Mouse (Mus musculus) forebrain, embryonic 16.5 days (tissue): ENCODE results near the gene Pnpla1. TPM values are rescaled to one million over a fixed set of nuclear protein-coding genes. Genes with fewer than 3 reads are reported as not detected.

Source experiments
- ATAC-seq: fragments of 200-750 bp; cut with Nextera tagmentation; 2 replicates; pipeline ENCODE4 v1.8.0; 2017; ENCODE audit warnings: mild to moderate bottlenecking, moderate library complexity
- H3K27ac ChIP-seq: fragments of 300-500 bp; sonication (generic); 2 replicates; pipeline ENCODE4 v1.5.1; 2014; ENCODE audit warnings: low read length, control low read depth
- H3K27me3 ChIP-seq: fragments of 300-500 bp; sonication (generic); replicated peaks from 2 replicates; pipeline ENCODE4 v1.6.1; 2014; ENCODE audit warnings: low read length; ENCODE audit not compliant: control insufficient read depth, insufficient read depth
- H3K36me3 ChIP-seq: fragments of 300-500 bp; sonication (generic); 2 replicates; pipeline ENCODE4 v1.6.1; 2014; ENCODE audit not compliant: control insufficient read depth, insufficient read depth
- H3K4me1 ChIP-seq: fragments of 300-500 bp; sonication (generic); replicated peaks from 2 replicates; pipeline ENCODE4 v1.6.1; 2014; ENCODE audit warnings: low read length; ENCODE audit not compliant: control insufficient read depth, insufficient read depth
- H3K4me2 ChIP-seq: fragments of 300-500 bp; sonication (generic); 2 replicates; pipeline ENCODE4 v1.6.1; 2014; ENCODE audit warnings: mild to moderate bottlenecking, low read length, control low read depth
- H3K4me3 ChIP-seq: fragments of 300-500 bp; sonication (generic); replicated peaks from 2 replicates; pipeline ENCODE4 v1.5.1; 2014; ENCODE audit warnings: mild to moderate bottlenecking, low read length, control low read depth
- H3K9ac ChIP-seq: fragments of 300-500 bp; sonication (generic); replicated peaks from 2 replicates; pipeline ENCODE4 v1.6.1; 2014; ENCODE audit warnings: low read depth, low read length, control low read depth
- H3K9me3 ChIP-seq: fragments of 300-500 bp; sonication (generic); 2 replicates; pipeline ENCODE4 v1.6.1; 2016; ENCODE audit warnings: low read length; ENCODE audit not compliant: control insufficient read depth
- WGBS: fragments of 180-500 bp; shearing (Covaris S2); extraction: QIAGEN DNeasy Blood & Tissue Kit; methylation state at CpG from one replicate; pipeline ENCODE4 v1.1.7; 2014; 5-methylcytosine and 5-hydroxymethylcytosine counted together
- polyA plus RNA-seq: library from polyadenylated mRNA; unstranded; fragments of >200 nt; fragmentation: Nextera tagmentation; extraction: Ambion mirVana; gene quantifications from 2 replicates; pipeline ENCODE4 v1.2.1, GENCODE M21; 2015

Gene Pnpla1
- polyA plus RNA-seq, 1 experiment from 2014 or later, result not detected

GRCm38 (mm10) chr17:28863926-28864325 lies 5.7 kb downstream of the Pnpla1 start:
- no peak overlapping the region for H3K4me3 ChIP-seq
- no peak overlapping the region for H3K9ac ChIP-seq
- H3K36me3 ChIP-seq, result no peaks in the 10 kb centered on the region
- H3K4me1 ChIP-seq, result no peaks in the 10 kb centered on the region
- WGBS, result 73% methylated on average over 7 of the region's 7 CpGs
- no peak overlapping the region for H3K4me2 ChIP-seq
- no peaks in the 10 kb centered on the region for H3K27me3 ChIP-seq
- no peak overlapping the region for H3K27ac ChIP-seq
- no peaks in the 10 kb centered on the region for H3K9me3 ChIP-seq
- ATAC-seq, result no peak

- no peaks in the 10 kb centered on the region for H3K9me3 ChIP-seq
- H3K36me3 ChIP-seq, result no peaks in the 10 kb centered on the region
- H3K4me2 ChIP-seq, result no peak overlapping the region
- ATAC-seq, result no peak
- no peak overlapping the region for H3K4me3 ChIP-seq
- H3K27ac ChIP-seq, result no peak overlapping the region
- WGBS, result 86% methylated on average over 6 of the region's 6 CpGs
- H3K4me1 ChIP-seq, result 0 out of 2 replicates have a peak, but pooled peaks cover under 1% of the 10 kb centered on the region
- H3K27me3 ChIP-seq, result no peaks in the 10 kb centered on the region
- no peak overlapping the region for H3K9ac ChIP-seq
These were observed 6.3 kb downstream of the Pnpla1 start for GRCm38 (mm10) chr17:28864464-28864863.

- Histone ChIP-seq H3K9ac (no peak overlapping the region), H3K27me3 (no peaks in the 10 kb centered on the region), H3K27ac (no peak overlapping the region), H3K9me3 (no peaks in the 10 kb centered on the region), H3K36me3 (no peaks in the 10 kb centered on the region), H3K4me2 (no peak overlapping the region), H3K4me3 (no peak overlapping the region), H3K4me1 (0 out of 2 replicates have a peak, but pooled peaks cover 3% of the 10 kb centered on the region)
- no peak for ATAC-seq
These were observed 8.7 kb downstream of the Pnpla1 start for GRCm38 (mm10) chr17:28866921-28867320.

GRCm38 (mm10) chr17:28867381-28867780 lies 9.2 kb downstream of the Pnpla1 start:
- Histone ChIP-seq H3K4me3 (no peak overlapping the region), H3K27me3 (no peaks in the 10 kb centered on the region), H3K36me3 (no peaks in the 10 kb centered on the region), H3K4me1 (0 out of 2 replicates have a peak, but pooled peaks cover 3% of the 10 kb centered on the region), H3K9ac (no peak overlapping the region), H3K27ac (no peak overlapping the region), H3K4me2 (no peak overlapping the region), H3K9me3 (no peaks in the 10 kb centered on the region)
- ATAC-seq, result no peak
- 87% methylated on average over 4 of the region's 4 CpGs for WGBS

- Histone ChIP-seq H3K27me3 (no peaks in the 10 kb centered on the region), H3K4me3 (no peak overlapping the region), H3K4me2 (no peak overlapping the region), H3K36me3 (no peaks in the 10 kb centered on the region), H3K9ac (no peak overlapping the region), H3K9me3 (no peaks in the 10 kb centered on the region), H3K27ac (peak overlapping the region; percentile 49), H3K4me1 (0 out of 2 replicates have a peak, but pooled peaks cover 3% of the 10 kb centered on the region)
- peak; percentile 96 for ATAC-seq
- WGBS, result 60% methylated on average over 9 of the region's 9 CpGs
These were observed 11.3 kb downstream of the Pnpla1 start for GRCm38 (mm10) chr17:28869412-28870110.

- no peak overlapping the region for H3K4me2 ChIP-seq
- no peaks in the 10 kb centered on the region for H3K36me3 ChIP-seq
- peaks cover 9% of the 10 kb centered on the region for H3K4me1 ChIP-seq
- no peak for ATAC-seq
- H3K9ac ChIP-seq, result no peak overlapping the region
- WGBS, result 67% methylated on average over 5 of the region's 5 CpGs
- H3K27me3 ChIP-seq, result no peaks in the 10 kb centered on the region
- H3K27ac ChIP-seq, result 0 out of 2 replicates have a peak overlapping the region, but pooled peaks have one; percentile 12
- no peak overlapping the region for H3K4me3 ChIP-seq
- no peaks in the 10 kb centered on the region for H3K9me3 ChIP-seq
These were observed 12.2 kb downstream of the Pnpla1 start for GRCm38 (mm10) chr17:28870435-28870834.

GRCm38 (mm10) chr17:28871831-28872230 lies 13.6 kb downstream of the Pnpla1 start:
- H3K4me1 ChIP-seq, result peaks cover 11% of the 10 kb centered on the region
- H3K9me3 ChIP-seq, result no peaks in the 10 kb centered on the region
- no peak for ATAC-seq
- H3K4me2 ChIP-seq, result no peak overlapping the region
- no peak overlapping the region for H3K27ac ChIP-seq
- H3K4me3 ChIP-seq, result no peak overlapping the region
- no peaks in the 10 kb centered on the region for H3K27me3 ChIP-seq
- H3K36me3 ChIP-seq, result no peaks in the 10 kb centered on the region
- 81% methylated on average over 11 of the region's 11 CpGs for WGBS
- H3K9ac ChIP-seq, result no peak overlapping the region

GRCm38 (mm10) chr17:28872322-28872721 lies 14.1 kb downstream of the Pnpla1 start:
- Histone ChIP-seq H3K36me3 (no peaks in the 10 kb centered on the region), H3K27me3 (no peaks in the 10 kb centered on the region), H3K4me3 (no peak overlapping the region), H3K9ac (no peak overlapping the region), H3K4me2 (no peak overlapping the region), H3K27ac (no peak overlapping the region), H3K4me1 (peaks cover 11% of the 10 kb centered on the region), H3K9me3 (no peaks in the 10 kb centered on the region)
- ATAC-seq, result no peak
- 81% methylated on average over 7 of the region's 7 CpGs for WGBS

GRCm38 (mm10) chr17:28874216-28874615 lies 16.0 kb downstream of the Pnpla1 start:
- Histone ChIP-seq H3K4me2 (no peak overlapping the region), H3K4me3 (no peak overlapping the region), H3K9ac (no peak overlapping the region), H3K27ac (no peak overlapping the region), H3K36me3 (no peaks in the 10 kb centered on the region), H3K27me3 (no peaks in the 10 kb centered on the region), H3K4me1 (peaks cover 11% of the 10 kb centered on the region), H3K9me3 (no peaks in the 10 kb centered on the region)
- 92% methylated on average over 4 of the region's 4 CpGs for WGBS
- ATAC-seq, result no peak
